Mouse (Mus musculus): ENCODE results near the gene Stxbp1.

Gene Stxbp1

GRCm38 (mm10) chr2:32838147-32838884 is 8.7 kb downstream of the Stxbp1 start:
- DNase-seq (ENCODE audit: low read depth, low spot score) = no peak

GRCm38 (mm10) chr2:32835588-32835987 is 11.5 kb downstream of the Stxbp1 start:
- no peak for DNase-seq (ENCODE audit: low read depth, low spot score)

GRCm38 (mm10) chr2:32834496-32834895 is 12.5 kb downstream of the Stxbp1 start:
- no peak for DNase-seq (ENCODE audit: low read depth, low spot score)

- DNase-seq (ENCODE audit: low read depth, low spot score) = no peak
Measured at GRCm38 (mm10) chr2:32828979-32829676, 17.9 kb downstream of the Stxbp1 start.

GRCm38 (mm10) chr2:32825796-32826195 is 21.2 kb downstream of the Stxbp1 start:
- DNase-seq (ENCODE audit: low read depth, low spot score) = no peak

- DNase-seq (ENCODE audit: low read depth, low spot score) = no peak
Measured at GRCm38 (mm10) chr2:32824778-32825177, 22.3 kb downstream of the Stxbp1 start.

- no peak for DNase-seq (ENCODE audit: low read depth, low spot score)
Measured at GRCm38 (mm10) chr2:32824181-32824580, 22.9 kb downstream of the Stxbp1 start.

- no peak for DNase-seq (ENCODE audit: low read depth, low spot score)
Measured at GRCm38 (mm10) chr2:32823579-32824154, 23.4 kb downstream of the Stxbp1 start.

GRCm38 (mm10) chr2:32823153-32823552 is 23.9 kb downstream of the Stxbp1 start:
- DNase-seq (ENCODE audit: low read depth, low spot score) = no peak

- no peak for DNase-seq (ENCODE audit: low read depth, low spot score)
Measured at GRCm38 (mm10) chr2:32822643-32823042, 24.4 kb downstream of the Stxbp1 start.

GRCm38 (mm10) chr2:32821041-32821802 is 25.8 kb downstream of the Stxbp1 start:
- no peak for DNase-seq (ENCODE audit: low read depth, low spot score)

GRCm38 (mm10) chr2:32818208-32818607 is 28.8 kb downstream of the Stxbp1 start:
- DNase-seq (ENCODE audit: low read depth, low spot score) = no peak

GRCm38 (mm10) chr2:32817589-32817988 is 29.5 kb downstream of the Stxbp1 start:
- no peak for DNase-seq (ENCODE audit: low read depth, low spot score)

- DNase-seq (ENCODE audit: low read depth, low spot score) = no peak
Measured at GRCm38 (mm10) chr2:32816946-32817581, 30.0 kb downstream of the Stxbp1 start.

- DNase-seq (ENCODE audit: low read depth, low spot score) = no peak
Measured at GRCm38 (mm10) chr2:32816497-32816896, 30.5 kb downstream of the Stxbp1 start.

- no peak for DNase-seq (ENCODE audit: low read depth, low spot score)
Measured at GRCm38 (mm10) chr2:32811959-32812358, 35.1 kb downstream of the Stxbp1 start.

- no peak for DNase-seq (ENCODE audit: low read depth, low spot score)
Measured at GRCm38 (mm10) chr2:32808816-32809566, 38.1 kb downstream of the Stxbp1 start.

GRCm38 (mm10) chr2:32798251-32798962 is 48.6 kb downstream of the Stxbp1 start:
- no peak for DNase-seq (ENCODE audit: low read depth, low spot score)

GRCm38 (mm10) chr2:32795748-32796418 is 51.2 kb downstream of the Stxbp1 start:
- DNase-seq (ENCODE audit: low read depth, low spot score) = no peak

- DNase-seq (ENCODE audit: low read depth, low spot score) = no peak
Measured at GRCm38 (mm10) chr2:32791297-32791696, 55.7 kb downstream of the Stxbp1 start.
